Mouse (Mus musculus) neutrophil, adult 5-6 weeks (primary cell): ENCODE data around the gene Slc9b2. TPM values are rescaled to one million over a fixed set of nuclear protein-coding genes. Genes with fewer than 3 reads are reported as not detected.

Experiments used
- total RNA-seq: library from RNA; stranded (forward); fragments of 200-1000 nt; gene quantifications from 2 replicates; pipeline ENCODE4 v1.2.3, GENCODE M21; 2017

Slc9b2 gene
- total RNA-seq, 1 experiment from 2014 or later = 1.2 TPM

Other genes with a start within 250 kb of the Slc9b2 start
- gene Cenpe, start 95.2 kb upstream of the Slc9b2 start, total RNA-seq = 1.0 and 1.6 TPM in 2 replicates
- not detected in 2 replicates for gene Bdh2, start 26.5 kb upstream of the Slc9b2 start, total RNA-seq
- not detected in 2 replicates for gene Slc9b1, start 40.3 kb downstream of the Slc9b2 start, total RNA-seq
- gene Cisd2, start 116.2 kb downstream of the Slc9b2 start, total RNA-seq = 55.0 and 58.2 TPM in 2 replicates
- 572 and 587 TPM in 2 replicates for gene Ube2d3, start 130.4 kb downstream of the Slc9b2 start, total RNA-seq
- gene Manba, start 177.9 kb downstream of the Slc9b2 start, total RNA-seq = 36.7 and 45.9 TPM in 2 replicates